Mouse (Mus musculus) T-helper 2 cell (primary cell): ENCODE measurements around the gene Chn2.

Source experiments
- in situ Hi-C: fragments of 300-600 bp; cut with MboI, MseI; formaldehyde crosslinking; loops from one replicate; pipeline ENCODE4 v1.15.1; 2025; ENCODE audit warnings: high pct_unique_total_duplicates

The Chn2 gene

DNA sequence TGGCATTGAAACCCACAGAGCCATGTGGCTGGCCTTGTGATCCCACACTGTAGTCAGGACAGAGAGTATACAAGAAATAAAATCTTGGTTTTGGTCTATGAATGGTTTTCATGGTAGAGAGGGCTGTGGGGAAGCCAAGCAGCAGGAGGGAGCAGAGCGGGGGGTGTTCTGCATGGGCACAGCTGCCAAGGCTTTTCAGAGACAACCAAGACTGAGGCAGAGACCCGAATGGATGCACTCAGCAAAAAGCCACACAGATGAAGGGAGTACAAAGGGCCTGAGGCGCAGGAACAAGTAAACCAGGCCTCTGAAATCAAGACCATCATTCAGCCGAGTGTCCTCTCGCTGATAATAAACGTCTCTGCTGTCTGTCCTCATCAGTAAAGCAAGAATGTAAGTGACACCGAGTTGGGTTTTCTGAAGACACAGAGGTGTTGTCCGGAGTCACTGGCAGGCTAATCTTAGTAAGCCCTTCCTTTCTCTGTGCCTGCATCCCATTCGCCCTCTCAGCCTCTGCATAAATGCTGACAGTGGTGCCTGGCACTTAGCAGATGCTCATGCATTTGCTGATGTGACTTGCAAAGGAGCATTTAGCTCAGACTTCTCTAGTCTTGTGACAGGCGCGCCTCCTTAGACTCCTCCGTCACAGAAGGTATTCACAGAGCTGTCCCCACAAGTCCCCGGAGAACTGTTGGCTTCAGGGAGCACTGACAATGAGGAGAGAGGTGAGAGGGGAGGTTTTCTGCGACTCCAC, 144.6 kb downstream of the Chn2 start:
- in situ Hi-C loops = no loop called here

GRCm38 (mm10) chr6:54193631-54194305, 154.4 kb downstream of the Chn2 start:
- in situ Hi-C loops = no loop called here

DNA sequence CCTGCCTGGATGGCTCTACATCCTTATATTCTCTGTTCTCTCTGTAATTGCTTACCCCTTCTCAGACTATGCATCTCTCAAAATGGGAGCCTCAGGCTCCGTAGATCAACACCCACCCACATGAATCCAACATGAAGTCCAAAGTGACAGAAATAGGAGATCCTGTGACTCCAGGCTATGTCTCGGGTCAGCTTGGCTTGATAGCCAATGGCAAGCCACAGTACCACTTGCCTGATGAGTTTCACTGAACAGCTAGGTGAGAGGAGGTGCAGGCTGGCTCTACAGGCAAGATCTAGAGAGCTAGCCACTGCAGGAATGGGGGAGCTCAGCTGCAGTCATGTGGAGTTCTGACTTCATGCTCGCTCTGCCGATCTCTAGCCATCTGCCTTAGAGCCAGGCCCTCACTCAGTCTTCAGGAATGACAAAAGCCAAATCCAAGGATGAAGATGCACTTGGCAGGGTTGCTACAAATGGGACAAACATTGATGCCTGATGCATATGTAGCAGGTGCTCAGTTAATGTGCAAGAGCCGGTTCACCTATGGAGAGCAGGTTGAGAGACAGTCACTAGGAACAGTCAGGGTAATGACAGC, 158.6 kb downstream of the Chn2 start:
- in situ Hi-C loops = loop anchor here (5.0 kb wide), 1 partner anchor 59 kb away; no protein-coding TSS in a partner anchor

DNA sequence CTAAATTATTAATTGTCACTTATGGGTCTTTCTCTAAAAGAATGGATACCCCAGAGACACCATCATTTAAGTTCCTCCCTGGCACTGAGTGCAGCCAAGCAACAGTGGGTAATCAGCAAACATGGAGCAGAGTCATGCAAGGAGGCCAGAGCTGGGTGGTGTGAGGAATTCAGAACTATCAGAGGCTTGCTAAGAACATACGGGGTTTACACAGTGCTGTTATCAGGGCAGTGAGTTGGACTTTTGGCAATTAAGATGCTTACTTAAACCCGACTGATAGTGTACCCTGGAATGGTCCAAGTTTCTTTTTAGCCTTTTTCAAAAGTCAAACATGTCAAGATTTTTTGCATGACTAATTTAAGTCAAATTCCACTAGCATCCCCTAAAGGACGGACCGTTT, 160.2 kb downstream of the Chn2 start:
- in situ Hi-C loops = loop anchor here (5.0 kb wide), 1 partner anchor 58 kb away; no protein-coding TSS in a partner anchor

DNA sequence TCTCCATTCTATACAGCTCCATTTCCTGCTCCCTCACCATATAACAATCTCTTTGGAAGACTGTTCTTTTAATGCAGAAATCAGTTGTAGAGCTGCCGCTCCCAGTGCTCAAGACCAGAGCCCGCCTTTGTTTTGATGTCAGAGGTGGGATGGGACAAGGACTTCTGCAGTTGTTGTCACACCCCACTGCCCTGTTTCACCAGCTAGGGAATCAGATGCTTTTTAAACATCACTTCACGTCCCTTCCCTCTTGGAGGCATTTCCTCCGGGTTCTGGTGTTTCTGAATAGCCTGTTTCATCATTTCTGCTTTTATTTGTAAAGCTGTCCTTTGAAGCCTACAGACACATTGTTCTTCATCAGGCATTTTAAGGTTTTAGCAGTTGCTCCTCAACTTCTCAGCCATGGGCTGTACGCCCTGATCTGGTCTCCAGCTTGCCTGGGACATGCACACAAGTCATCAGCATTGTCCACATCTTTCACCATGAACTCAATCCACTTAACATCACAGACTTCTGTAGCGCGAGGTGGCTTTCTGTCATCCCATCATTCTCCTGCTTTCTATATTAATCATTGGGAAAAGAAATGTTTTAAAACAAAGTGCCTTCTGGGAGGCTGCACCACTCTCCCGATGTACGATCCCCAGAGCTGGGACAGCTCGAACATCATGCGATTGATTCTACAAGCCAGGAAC, 160.8 kb downstream of the Chn2 start:
- in situ Hi-C loops = no loop called here

GRCm38 (mm10) chr6:54202311-54203020, 163.1 kb downstream of the Chn2 start:
- in situ Hi-C loops = no loop called here

- in situ Hi-C loops = no loop called here
Observed at GRCm38 (mm10) chr6:54203316-54203715, 164.0 kb downstream of the Chn2 start.

- in situ Hi-C loops = no loop called here
Observed at GRCm38 (mm10) chr6:54203926-54204325, 164.6 kb downstream of the Chn2 start.

GRCm38 (mm10) chr6:54204931-54205330, 165.6 kb downstream of the Chn2 start:
- in situ Hi-C loops = no loop called here

GRCm38 (mm10) chr6:54205471-54205870, 166.1 kb downstream of the Chn2 start:
- in situ Hi-C loops = no loop called here

- in situ Hi-C loops = no loop called here
Observed at GRCm38 (mm10) chr6:54206221-54206738, 166.9 kb downstream of the Chn2 start.

GRCm38 (mm10) chr6:54208786-54209185, 169.4 kb downstream of the Chn2 start:
- in situ Hi-C loops = no loop called here

- in situ Hi-C loops = no loop called here
Observed at GRCm38 (mm10) chr6:54210971-54211370, 171.6 kb downstream of the Chn2 start.

GRCm38 (mm10) chr6:54211939-54212338, 172.6 kb downstream of the Chn2 start:
- in situ Hi-C loops = no loop called here

DNA sequence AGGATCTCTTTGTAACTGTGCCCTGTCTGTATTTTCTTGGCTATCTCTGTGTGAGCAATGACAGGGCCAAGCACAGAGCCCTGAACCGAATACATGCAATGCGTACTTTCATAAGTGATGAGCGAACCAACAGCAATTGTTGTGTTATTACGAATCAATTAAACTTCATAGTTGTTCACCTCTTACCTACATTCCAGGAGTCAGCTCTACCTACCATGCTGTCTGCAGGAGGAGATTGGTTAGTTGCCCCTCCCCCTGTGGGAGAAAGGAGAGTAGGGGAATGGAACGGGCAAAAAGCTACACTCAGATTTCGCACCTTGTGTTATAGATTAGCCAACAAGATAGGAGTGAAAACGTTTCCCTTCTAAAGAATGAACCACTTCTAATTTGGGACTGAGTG, 174.4 kb downstream of the Chn2 start:
- in situ Hi-C loops = no loop called here

GRCm38 (mm10) chr6:54215636-54216035, 176.3 kb downstream of the Chn2 start:
- in situ Hi-C loops = loop anchor here (5.0 kb wide), 1 partner anchor 98 kb away; no protein-coding TSS in a partner anchor

GRCm38 (mm10) chr6:54216512-54216911, 177.2 kb downstream of the Chn2 start:
- in situ Hi-C loops = loop anchor here (5.0 kb wide), 1 partner anchor 99 kb away; no protein-coding TSS in a partner anchor

DNA sequence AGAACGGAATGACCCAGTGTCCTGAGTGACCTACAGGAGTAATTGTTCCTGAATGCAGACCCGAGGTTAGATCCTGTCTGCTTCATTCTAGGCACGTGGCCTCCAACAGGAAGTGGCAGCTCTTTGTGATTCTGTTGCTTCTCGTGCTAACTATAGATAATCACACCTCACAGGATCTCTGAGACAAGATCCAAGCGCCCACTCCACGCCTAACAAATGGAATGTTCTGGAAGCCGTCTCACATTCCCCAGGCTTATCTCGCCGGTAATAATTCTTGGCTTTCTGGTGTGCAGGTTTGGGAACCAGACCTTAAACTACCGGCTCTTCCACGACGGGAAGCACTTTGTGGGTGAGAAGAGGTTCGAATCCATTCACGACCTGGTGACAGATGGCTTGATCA, 180.8 kb downstream of the Chn2 start:
- in situ Hi-C loops = no loop called here

DNA sequence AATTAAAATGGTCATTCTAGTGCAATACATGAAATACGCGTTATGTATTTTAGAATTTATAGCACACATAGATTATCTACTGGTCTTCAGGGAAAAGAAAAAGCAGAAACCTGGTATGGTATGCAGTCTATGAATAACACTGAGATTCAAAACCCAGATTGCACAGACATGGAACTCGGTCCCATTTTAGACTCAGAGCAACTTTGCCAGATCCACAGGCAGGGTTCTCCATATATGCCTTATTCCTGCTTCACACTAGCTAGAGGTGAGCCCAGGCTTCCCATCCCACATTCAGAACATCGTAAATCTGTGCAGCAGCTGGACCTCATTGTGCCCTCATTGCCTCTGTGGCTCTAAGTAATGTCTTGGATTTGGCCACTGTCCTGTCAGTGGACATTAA, 184.2 kb downstream of the Chn2 start:
- in situ Hi-C loops = no loop called here

GRCm38 (mm10) chr6:54224325-54224724, 185.0 kb downstream of the Chn2 start:
- in situ Hi-C loops = no loop called here

GRCm38 (mm10) chr6:54225327-54225726, 186.0 kb downstream of the Chn2 start:
- in situ Hi-C loops = loop anchor here (5.0 kb wide), 2 partner anchors 188 to 443 kb away; partner anchors contain the start of gene Chn2
